Mouse (Mus musculus) common myeloid progenitor, adult 5-6 weeks (primary cell): ENCODE results near the gene Cpe. TPM values are rescaled to one million over a fixed set of nuclear protein-coding genes. Genes with fewer than 3 reads are reported as not detected.

Experiments
- ATAC-seq: replicated peaks from 2 replicates; pipeline ENCODE4 v1.8.0; 2016; ENCODE audit warnings: low read depth, mild to moderate bottlenecking, moderate TSS enrichment, inconsistent platforms; ENCODE audit not compliant: poor library complexity, severe bottlenecking
- total RNA-seq: library from RNA; stranded (forward); fragments of 200-1000, 187-1606 nt; gene quantifications from 2 replicates; pipeline ENCODE4 v1.2.3, GENCODE M21; 2017

The Cpe gene
- total RNA-seq = not detected in 2 replicates

- ATAC-seq = peak; percentile 98
These were observed at the start of gene Cpe for GRCm38 (mm10) chr8:64692651-64693201. Gene Cpe (minus strand): TSS chr8:64693054.

- ATAC-seq = peak; percentile 27; the same call in 1 of the 2 replicates
These were observed 47.8 kb upstream of the Cpe start for GRCm38 (mm10) chr8:64740547-64741211.

- no peak for ATAC-seq
These were observed 46.1 kb upstream of the Cpe start for GRCm38 (mm10) chr8:64738916-64739315.

GRCm38 (mm10) chr8:64736767-64737323 lies 44.0 kb upstream of the Cpe start:
- no peak for ATAC-seq

GRCm38 (mm10) chr8:64735161-64735560 lies 42.3 kb upstream of the Cpe start:
- ATAC-seq = peak; percentile 31

- ATAC-seq = peak; percentile 97
These were observed 40.6 kb upstream of the Cpe start, which contains the start of gene Msmo1 for GRCm38 (mm10) chr8:64733271-64733943. Gene Msmo1 (minus strand): TSS chr8:64733792.

GRCm38 (mm10) chr8:64732596-64732995 lies 39.7 kb upstream of the Cpe start:
- no peak for ATAC-seq

GRCm38 (mm10) chr8:64728156-64728555 lies 35.3 kb upstream of the Cpe start:
- ATAC-seq = no peak

GRCm38 (mm10) chr8:64726190-64726695 lies 33.4 kb upstream of the Cpe start:
- peak; percentile 71 for ATAC-seq

GRCm38 (mm10) chr8:64723206-64723605 lies 30.4 kb upstream of the Cpe start:
- no peak for ATAC-seq

- ATAC-seq = no peak
These were observed 25.0 kb upstream of the Cpe start for GRCm38 (mm10) chr8:64717868-64718267.

GRCm38 (mm10) chr8:64712499-64712898 lies 19.6 kb upstream of the Cpe start:
- no peak for ATAC-seq

- ATAC-seq = no peak
These were observed 18.7 kb upstream of the Cpe start for GRCm38 (mm10) chr8:64711544-64711943.

- ATAC-seq = no peak
These were observed 14.6 kb upstream of the Cpe start for GRCm38 (mm10) chr8:64707481-64707880.

- ATAC-seq = no peak
These were observed 10.3 kb upstream of the Cpe start for GRCm38 (mm10) chr8:64703191-64703590.

- no peak for ATAC-seq
These were observed 1.1 kb downstream of the Cpe start for GRCm38 (mm10) chr8:64691591-64692401.

- no peak for ATAC-seq
These were observed 2.0 kb downstream of the Cpe start for GRCm38 (mm10) chr8:64690845-64691244.

GRCm38 (mm10) chr8:64690306-64690705 lies 2.5 kb downstream of the Cpe start:
- ATAC-seq = no peak

- ATAC-seq = no peak
These were observed 4.1 kb downstream of the Cpe start for GRCm38 (mm10) chr8:64688741-64689140.

GRCm38 (mm10) chr8:64688161-64688560 lies 4.7 kb downstream of the Cpe start:
- no peak for ATAC-seq
